ENCODE assay signal across 24 mouse cellular contexts in the genomic region with DNA sequence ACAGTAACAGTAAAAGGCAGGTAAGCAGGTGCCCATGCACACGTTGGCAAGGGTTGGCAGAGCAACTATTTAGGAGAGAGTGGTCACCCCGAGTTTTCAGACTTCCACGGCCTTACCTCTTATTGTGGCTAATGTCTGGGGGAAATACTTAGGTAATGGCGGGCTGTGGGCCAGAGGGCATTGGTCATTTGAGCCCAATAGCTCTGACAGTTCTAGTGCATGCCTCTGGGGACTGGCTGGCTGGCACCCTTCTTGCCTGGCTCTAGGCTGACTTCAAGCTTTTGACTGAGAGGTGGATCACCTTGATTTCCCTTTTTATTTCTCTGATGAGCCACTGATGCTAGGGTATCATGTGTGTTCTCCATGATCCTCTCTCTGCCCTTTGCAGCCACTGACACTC. TPM values are rescaled to one million over a fixed set of nuclear protein-coding genes. Genes with fewer than 3 reads are reported as not detected.
"Had no signal": no experiment of that assay in that cellular context is flagged by ENCODE, and none has a peak within 500 bp of the region (broad histone marks: within the 10 kb centered on the region; RNA-seq: fewer than 3 reads in every experiment).

No protein-coding gene starts in this region.

- H3K4me3 ChIP-seq: gastrocnemius, adult 2 months; heart, adult 2 months; heart, embryonic 12.5 days; hindbrain, embryonic 10.5 days; hindbrain, embryonic 12.5 days; intestine, embryonic 15.5 days; limb, embryonic 13.5 days; limb, embryonic 15.5 days; liver, embryonic 12.5 days had no signal

- H3K9me3 ChIP-seq: heart, embryonic 12.5 days; hindbrain, embryonic 10.5 days; hindbrain, embryonic 12.5 days; intestine, embryonic 15.5 days; limb, embryonic 15.5 days had no signal

- DNase-seq: gastrocnemius, adult 2 months; gastrocnemius, postnatal 10 days; gastrocnemius, postnatal 25 days; heart, adult 2 months; heart, postnatal 10 days; heart, postnatal 4 days; kidney, adult 18-20 months; kidney, adult 8-10 months; kidney, postnatal 14 days; kidney, postnatal 36 days; layer of hippocampus, adult 9-11 months; layer of hippocampus, postnatal 36 days; left cerebral cortex, postnatal 4 days had no signal

- H3K4me1 ChIP-seq: heart, embryonic 12.5 days; hindbrain, embryonic 10.5 days; intestine, embryonic 15.5 days; limb, embryonic 13.5 days; limb, embryonic 15.5 days had no signal

- H3K36me3 ChIP-seq: heart, embryonic 12.5 days; hindbrain, embryonic 10.5 days; hindbrain, embryonic 12.5 days; intestine, embryonic 15.5 days; limb, embryonic 13.5 days; limb, embryonic 15.5 days; liver, embryonic 12.5 days had no signal

- H3K27me3 ChIP-seq: hindbrain, embryonic 12.5 days; intestine, embryonic 15.5 days; limb, embryonic 13.5 days; limb, embryonic 15.5 days had no signal

RNA-seq across cellular contexts. Expression of a gene that starts 21.7 kb away (rescaled TPM):
- total RNA-seq: granulocyte monocyte progenitor cell, adult 5-6 weeks; liver, adult 2 months had no signal
- polyA plus RNA-seq: heart, embryonic 14.5 days; inflammation-experienced regulatory T-cells, adult 6 months; liver, adult 2 months had no signal
